Mouse (Mus musculus): ENCODE results near the gene Arl8a. TPM values are rescaled to one million over a fixed set of nuclear protein-coding genes. Genes with fewer than 3 reads are reported as not detected.
"Not testable (repeated sequence)": the region's sequence is repeated elsewhere in the genome, so short reads cannot be mapped to it uniquely, and the experiment has no call there.

Gene Arl8a
- total RNA-seq, 2 experiments from 2014 or later = 29.9 to 31.8 TPM

GRCm38 (mm10) chr1:135168453-135169200, 22.0 kb downstream of the Arl8a start:
- no peak for DNase-seq
- intact Hi-C loops (cut with DNase I) = no loop called here

- DNase-seq = peak; percentile 21 to 32
- intact Hi-C loops (cut with DNase I) = no loop called here
Measured at GRCm38 (mm10) chr1:135169556-135170224, 23.1 kb downstream of the Arl8a start.

- no peak for DNase-seq
- intact Hi-C loops (cut with DNase I) = no loop called here
Measured at GRCm38 (mm10) chr1:135170299-135170698, 23.7 kb downstream of the Arl8a start.

- no peak for DNase-seq
- intact Hi-C loops (cut with DNase I) = no loop called here
Measured at GRCm38 (mm10) chr1:135171202-135171601, 24.6 kb downstream of the Arl8a start.

DNA sequence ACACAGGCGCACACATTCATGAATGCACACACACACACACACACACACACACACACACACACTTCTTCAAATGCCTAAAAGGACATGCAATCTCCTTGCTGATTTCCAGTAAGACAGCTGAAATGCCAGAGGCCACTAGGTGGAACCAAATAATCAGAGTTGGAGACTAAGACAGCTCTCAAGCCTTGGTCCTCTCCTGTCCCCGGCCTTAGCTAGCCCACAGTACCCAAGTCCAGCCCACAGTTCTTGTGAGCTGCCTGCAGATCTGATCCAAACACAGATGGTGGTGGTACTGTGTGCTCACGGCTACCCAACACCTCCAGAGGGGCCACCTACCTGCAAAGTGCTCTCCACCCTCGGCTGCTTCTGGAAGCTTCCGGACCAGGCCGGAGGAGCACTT, 25.4 kb downstream of the Arl8a start:
- intact Hi-C loops (cut with DNase I) = loop anchor here (1.0 kb wide), 2 partner anchors 87 to 196 kb away; no protein-coding TSS in a partner anchor
- peak; percentile 82 to 84 for DNase-seq

- DNase-seq = no peak
- intact Hi-C loops (cut with DNase I) = no loop called here
Measured at GRCm38 (mm10) chr1:135173311-135173710, 26.7 kb downstream of the Arl8a start.

GRCm38 (mm10) chr1:135175176-135175575, 28.6 kb downstream of the Arl8a start:
- intact Hi-C loops (cut with DNase I) = no loop called here
- no peak for DNase-seq

- no peak for DNase-seq
- intact Hi-C loops (cut with DNase I) = no loop called here
Measured at GRCm38 (mm10) chr1:135177724-135178123, 31.1 kb downstream of the Arl8a start.

DNA sequence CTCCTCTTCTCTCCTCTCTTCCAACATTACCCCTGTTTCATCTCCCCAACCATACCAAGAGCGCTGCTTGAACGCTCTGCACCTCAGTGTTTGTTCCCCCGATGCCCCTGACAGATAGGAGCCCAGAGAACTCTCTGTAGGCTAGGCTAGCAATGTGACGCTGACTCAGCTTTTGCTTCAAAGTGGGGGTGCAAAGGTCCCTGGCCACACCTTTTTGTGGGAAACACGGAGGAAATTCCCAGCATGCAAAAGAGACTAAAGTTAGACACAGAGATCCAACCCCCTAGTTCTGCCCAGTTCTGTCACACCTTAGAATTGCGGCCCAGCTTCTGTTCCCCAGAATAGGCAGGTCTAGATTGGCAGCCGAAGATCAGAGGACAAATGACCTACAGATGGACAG, 32.2 kb downstream of the Arl8a start:
- no peak for DNase-seq
- intact Hi-C loops (cut with DNase I) = no loop called here

DNA sequence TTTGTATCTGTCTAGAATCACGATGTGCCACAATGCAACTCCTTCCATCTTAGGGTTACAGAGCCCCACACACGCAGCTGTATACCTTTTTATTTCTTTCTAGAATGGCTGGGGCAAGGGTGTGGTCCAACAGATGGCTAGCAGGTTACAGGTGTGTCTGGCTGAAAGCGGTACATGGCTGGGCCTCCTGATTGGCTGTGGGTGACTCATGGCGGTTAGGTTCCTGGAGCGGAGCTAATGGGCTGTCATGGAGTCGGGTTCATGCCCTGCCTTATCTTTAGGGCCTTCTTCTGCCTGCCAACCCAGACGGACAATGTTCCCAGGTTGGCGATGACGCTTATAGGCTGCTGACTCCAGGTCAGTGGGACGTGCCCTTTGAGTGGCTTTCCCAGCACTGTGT, 34.2 kb downstream of the Arl8a start:
- no peak for DNase-seq
- intact Hi-C loops (cut with DNase I) = no loop called here

DNA sequence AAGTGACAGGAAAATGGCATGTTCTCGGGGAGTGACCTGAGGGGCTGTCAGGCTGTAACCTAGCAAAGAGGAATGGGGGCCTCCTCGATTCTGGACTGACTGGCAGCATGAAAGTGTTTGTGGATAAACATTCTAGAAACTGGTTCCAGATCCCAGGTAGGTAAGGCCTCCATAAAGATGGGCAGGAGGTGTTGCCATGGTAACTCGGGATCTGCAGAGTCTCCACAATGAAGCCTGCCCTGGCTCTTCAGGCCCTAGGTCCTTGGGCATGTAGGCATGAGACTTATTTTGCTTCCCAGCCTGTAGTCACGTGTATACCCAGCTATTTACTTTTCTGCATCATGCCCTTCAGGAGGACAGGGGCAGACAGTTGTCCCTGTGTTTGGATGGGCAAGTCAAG, 34.7 kb downstream of the Arl8a start:
- intact Hi-C loops (cut with DNase I) = no loop called here
- no peak for DNase-seq

DNA sequence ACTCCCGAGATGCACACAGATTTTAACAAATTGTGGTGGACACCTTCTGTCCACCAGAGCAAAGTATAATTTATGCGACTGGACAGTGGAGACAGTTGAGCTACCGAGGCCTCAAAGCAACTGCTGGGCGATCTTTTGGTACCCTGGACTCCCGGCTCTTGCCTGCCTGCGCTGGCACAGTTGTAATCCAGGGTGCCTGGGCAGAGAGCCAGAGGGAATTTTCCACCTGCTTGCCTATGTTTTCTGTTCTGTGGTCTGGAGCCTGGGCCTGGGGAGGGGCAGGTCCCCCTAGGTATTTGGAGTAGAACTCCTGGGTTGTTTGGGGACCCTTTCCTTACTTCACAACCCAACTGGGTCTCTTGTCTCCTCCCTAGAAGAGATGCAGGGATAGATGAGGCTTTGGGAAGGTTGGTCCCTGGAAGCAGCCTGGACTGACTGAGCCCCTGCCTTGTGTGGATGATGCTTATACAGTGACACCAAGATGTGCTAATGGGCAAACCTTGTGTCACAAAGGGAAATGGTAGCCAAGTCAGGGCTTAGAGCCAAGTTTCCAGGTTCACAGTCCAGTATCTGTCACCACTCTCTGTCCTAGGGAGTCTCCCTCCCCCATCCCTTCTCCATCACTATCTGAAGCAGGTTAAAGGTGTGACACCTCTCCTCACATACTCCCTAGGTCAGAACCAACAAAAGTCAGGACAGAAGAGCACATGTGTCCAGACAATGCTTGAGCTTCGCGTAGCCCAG, 35.4 kb downstream of the Arl8a start:
- intact Hi-C loops (cut with DNase I) = no loop called here
- DNase-seq = no peak

DNA sequence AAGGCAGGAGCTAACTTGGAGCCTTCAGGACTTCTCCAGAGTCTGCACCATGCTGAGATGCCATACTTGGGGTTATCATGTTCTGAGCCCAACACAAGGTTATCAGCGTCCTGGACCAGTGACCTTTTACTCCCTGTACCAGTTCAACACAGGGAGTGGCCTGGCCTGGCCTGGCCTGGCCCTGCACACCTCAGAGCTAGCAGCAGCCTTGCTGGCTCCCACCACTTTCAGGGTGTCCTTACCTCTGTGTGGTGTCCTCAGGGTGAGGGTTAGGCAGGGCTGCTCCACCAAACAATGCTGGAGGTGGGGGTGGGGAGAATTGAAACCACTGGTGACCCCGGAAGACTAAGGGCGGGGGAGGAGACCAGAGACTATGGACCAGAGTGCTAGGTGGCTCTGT, 36.4 kb downstream of the Arl8a start:
- intact Hi-C loops (cut with DNase I) = no loop called here
- DNase-seq = no peak

DNA sequence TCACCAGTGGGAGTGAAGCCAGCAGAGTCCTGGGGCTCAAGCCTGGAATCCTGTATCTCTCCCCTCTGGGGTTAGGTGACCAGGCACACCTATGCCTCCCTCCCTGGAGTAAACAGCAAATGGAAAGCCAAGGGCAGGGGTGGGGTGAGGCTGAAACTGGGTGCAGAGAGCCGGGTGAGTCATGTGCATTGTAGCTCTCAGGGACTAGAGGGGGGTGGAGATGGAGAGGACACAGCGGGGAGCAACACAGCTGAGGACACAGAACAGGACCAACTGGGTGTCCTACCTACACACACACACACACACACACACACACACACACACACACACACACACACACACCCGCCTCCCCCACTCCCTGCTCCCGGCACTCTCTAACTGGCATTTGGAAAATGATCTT, 36.8 kb downstream of the Arl8a start:
- intact Hi-C loops (cut with DNase I) = no loop called here
- DNase-seq = no peak

DNA sequence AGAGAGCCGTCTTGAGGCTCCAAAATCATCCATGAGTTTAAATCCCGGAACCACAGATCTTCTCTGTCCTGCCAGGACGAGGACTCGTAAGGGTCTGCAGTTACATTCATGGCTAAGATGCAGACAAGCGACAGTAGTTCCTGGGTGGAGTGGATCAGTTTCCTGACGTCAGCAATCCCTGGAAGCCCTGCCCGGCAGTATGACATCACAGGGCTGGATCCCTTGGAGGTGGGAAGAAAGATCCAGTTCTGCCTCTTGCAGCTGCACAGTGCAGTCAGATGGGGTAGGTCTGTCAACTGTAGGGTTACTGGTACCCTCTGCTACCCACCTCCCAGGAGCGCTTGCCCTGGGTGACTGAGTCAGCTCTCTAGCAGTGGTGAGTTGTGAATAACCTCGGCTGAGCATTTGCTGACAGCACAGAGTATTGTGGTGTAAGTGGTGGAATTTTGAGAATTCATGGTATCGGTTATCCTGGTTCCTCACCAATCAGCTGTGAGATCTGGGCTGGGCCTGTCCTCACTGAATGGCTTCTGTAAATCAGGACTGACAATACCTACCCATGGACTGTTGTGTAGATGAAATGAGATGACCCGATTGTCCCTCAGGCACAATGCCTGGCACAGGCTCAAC, 37.4 kb downstream of the Arl8a start:
- DNase-seq = no peak
- intact Hi-C loops (cut with DNase I) = no loop called here

DNA sequence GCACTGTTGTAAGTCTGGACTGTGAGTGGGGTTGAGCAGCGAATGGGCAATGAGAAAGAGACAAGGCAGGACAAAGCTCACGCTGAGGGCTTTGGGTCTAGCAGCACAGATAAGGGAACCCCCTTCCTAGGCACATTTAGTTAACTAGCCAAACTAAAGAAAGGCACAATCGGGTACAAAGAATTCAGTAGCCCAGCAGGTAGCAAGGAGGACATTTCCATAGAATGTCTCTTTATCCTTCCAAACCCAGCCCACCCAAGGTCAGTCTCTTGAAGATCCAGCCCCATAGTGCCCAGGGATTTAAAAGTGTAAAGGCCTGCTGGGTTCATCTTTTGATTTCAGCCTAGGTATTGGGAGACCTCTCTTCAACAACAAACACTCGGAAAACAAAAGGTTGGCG, 39.3 kb downstream of the Arl8a start:
- intact Hi-C loops (cut with DNase I) = no loop called here
- DNase-seq = no peak

- DNase-seq = no peak
- intact Hi-C loops (cut with DNase I) = no loop called here
Measured at GRCm38 (mm10) chr1:135186427-135186826, 39.8 kb downstream of the Arl8a start.

DNA sequence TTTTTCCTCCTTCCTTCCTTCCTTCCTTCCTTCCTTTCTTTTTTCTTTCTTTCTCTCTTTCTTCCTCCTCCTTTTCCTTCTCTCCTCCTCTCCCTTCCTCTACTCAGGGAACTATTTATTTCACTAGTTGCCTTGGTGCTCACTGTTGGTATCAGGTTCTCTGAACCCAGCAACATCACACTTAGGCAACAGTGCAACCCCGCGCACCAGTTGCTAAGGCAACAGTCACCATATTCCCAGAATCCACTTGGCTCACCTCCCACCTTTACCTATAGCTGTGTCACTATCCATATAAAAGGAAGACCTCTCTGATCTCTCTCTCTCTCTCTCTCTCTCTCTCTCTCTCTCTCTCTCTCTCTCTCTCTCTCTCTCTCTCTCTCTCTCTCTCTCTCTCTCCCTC, 40.4 kb downstream of the Arl8a start:
- DNase-seq; intact Hi-C loops (cut with DNase I): not testable (repeated sequence)

GRCm38 (mm10) chr1:135188197-135188596, 41.6 kb downstream of the Arl8a start:
- intact Hi-C loops (cut with DNase I) = no loop called here
- peak; percentile 72 for DNase-seq

- no peak for DNase-seq
- intact Hi-C loops (cut with DNase I) = no loop called here
Measured at GRCm38 (mm10) chr1:135189186-135189585, 42.6 kb downstream of the Arl8a start.

- intact Hi-C loops (cut with DNase I) = not testable (repeated sequence)
Measured at GRCm38 (mm10) chr1:135194335-135194734, 47.7 kb downstream of the Arl8a start.

More at GRCm38 (mm10) chr1:135194335-135194734, 47.7 kb downstream of the Arl8a start:
- not testable (repeated sequence) for DNase-seq
